Mouse (Mus musculus): ENCODE data around the gene Errfi1. TPM values are rescaled to one million over a fixed set of nuclear protein-coding genes. Genes with fewer than 3 reads are reported as not detected.

Gene Errfi1
- polyA plus RNA-seq, 2 experiments = 20.2 to 27.2 TPM

- Histone ChIP-seq H3K36me3 (ENCODE audit: control insufficient read depth, insufficient read depth, low read length) (peaks cover 30% of the 10 kb centered on the region), H3K9ac (ENCODE audit: low read depth, low read length, severe bottlenecking) (no peak overlapping the region), H3K27me3 (ENCODE audit: control insufficient read depth, insufficient read depth, low read length) (no peaks in the 10 kb centered on the region), H3K9me3 (ENCODE audit: control insufficient read depth, low read length) (no peaks in the 10 kb centered on the region), H3K4me2 (replicated peaks; ENCODE audit: low read depth, low read length, severe bottlenecking) (no peak overlapping the region), H3K4me3 (replicated peaks; ENCODE audit: low read length) (no peak overlapping the region), H3K27ac (replicated peaks; ENCODE audit: low read depth, low read length) (no peak overlapping the region), H3K4me1 (ENCODE audit: control insufficient read depth, insufficient read depth, low read length) (peaks cover 8% of the 10 kb centered on the region; the same call in 1 of the 2 replicates)
- DNase-seq (ENCODE audit: low spot score) (no peak), ATAC-seq (ENCODE audit: low FRiP score, low read depth) (no peak)
- no peak for TF ChIP-seq POLR2A (IDR thresholded peaks at IDR 0.05; ENCODE audit: borderline replicate concordance, extremely low read depth, insufficient read depth, insufficient read length)
- WGBS = 90% methylated on average over 11 of the region's 11 CpGs
These were observed 12.3 kb downstream of the Errfi1 start for GRCm38 (mm10) chr4:150866069-150866468.

- H3K27me3 ChIP-seq (ENCODE audit: control insufficient read depth, insufficient read depth, low read length) = no peaks in the 10 kb centered on the region
- no peak overlapping the region for H3K9ac ChIP-seq (ENCODE audit: low read depth, low read length, severe bottlenecking)
- DNase-seq (ENCODE audit: low spot score) (no peak), ATAC-seq (ENCODE audit: low FRiP score, low read depth) (no peak)
- H3K27ac ChIP-seq (replicated peaks; ENCODE audit: low read depth, low read length) = no peak overlapping the region
- H3K4me1 ChIP-seq (ENCODE audit: control insufficient read depth, insufficient read depth, low read length) = peaks cover 12% of the 10 kb centered on the region
- peaks cover 30% of the 10 kb centered on the region for H3K36me3 ChIP-seq (ENCODE audit: control insufficient read depth, insufficient read depth, low read length)
- H3K4me2 ChIP-seq (replicated peaks; ENCODE audit: low read depth, low read length, severe bottlenecking) = no peak overlapping the region
- no peak for TF ChIP-seq POLR2A (IDR thresholded peaks at IDR 0.05; ENCODE audit: borderline replicate concordance, extremely low read depth, insufficient read depth, insufficient read length)
- 97% methylated on average over 12 of the region's 12 CpGs for WGBS
- H3K4me3 ChIP-seq (replicated peaks; ENCODE audit: low read length) = no peak overlapping the region
- no peaks in the 10 kb centered on the region for H3K9me3 ChIP-seq (ENCODE audit: control insufficient read depth, low read length)
These were observed 12.8 kb downstream of the Errfi1 start for GRCm38 (mm10) chr4:150866494-150866893.

DNA sequence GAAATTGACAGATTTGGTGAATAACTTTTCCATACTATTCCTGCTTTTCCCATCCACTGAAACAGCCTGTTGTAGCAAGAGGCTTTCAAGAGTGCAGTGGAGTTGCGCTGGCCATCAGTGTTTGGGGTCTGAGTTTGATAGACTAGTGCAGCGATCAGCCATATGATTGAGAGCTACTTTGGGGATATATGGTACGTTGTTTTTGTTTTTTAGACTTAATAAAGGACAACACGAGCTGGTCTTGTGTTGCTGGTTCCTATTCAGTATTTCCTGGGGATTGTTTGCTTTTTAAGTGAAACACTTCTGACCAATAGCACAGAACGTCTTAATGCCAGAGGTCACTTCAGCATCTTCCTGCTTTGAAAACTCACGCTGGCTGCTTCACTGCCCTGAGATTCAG lies 14.4 kb downstream of the Errfi1 start:
- Histone ChIP-seq H3K27ac (replicated peaks; ENCODE audit: low read depth, low read length) (no peak overlapping the region), H3K4me3 (replicated peaks; ENCODE audit: low read length) (no peak overlapping the region), H3K36me3 (ENCODE audit: control insufficient read depth, insufficient read depth, low read length) (peaks cover 30% of the 10 kb centered on the region), H3K9ac (ENCODE audit: low read depth, low read length, severe bottlenecking) (no peak overlapping the region), H3K9me3 (ENCODE audit: control insufficient read depth, low read length) (no peaks in the 10 kb centered on the region), H3K4me1 (ENCODE audit: control insufficient read depth, insufficient read depth, low read length) (peaks cover 23% of the 10 kb centered on the region), H3K27me3 (ENCODE audit: control insufficient read depth, insufficient read depth, low read length) (no peaks in the 10 kb centered on the region), H3K4me2 (replicated peaks; ENCODE audit: low read depth, low read length, severe bottlenecking) (no peak overlapping the region)
- WGBS = 86% methylated on average over 6 of the region's 6 CpGs
- DNase-seq (ENCODE audit: low spot score) (no peak), ATAC-seq (ENCODE audit: low FRiP score, low read depth) (no peak)
- no peak for TF ChIP-seq POLR2A (IDR thresholded peaks at IDR 0.05; ENCODE audit: borderline replicate concordance, extremely low read depth, insufficient read depth, insufficient read length)

- no peak overlapping the region for H3K27ac ChIP-seq (replicated peaks; ENCODE audit: low read depth, low read length)
- no peak overlapping the region for H3K4me3 ChIP-seq (replicated peaks; ENCODE audit: low read length)
- H3K4me1 ChIP-seq (ENCODE audit: control insufficient read depth, insufficient read depth, low read length) = peaks cover 23% of the 10 kb centered on the region
- ATAC-seq (ENCODE audit: low FRiP score, low read depth) = no peak
- TF ChIP-seq POLR2A (IDR thresholded peaks at IDR 0.05; ENCODE audit: borderline replicate concordance, extremely low read depth, insufficient read depth, insufficient read length) = no peak
- H3K9me3 ChIP-seq (ENCODE audit: control insufficient read depth, low read length) = no peaks in the 10 kb centered on the region
- H3K27me3 ChIP-seq (ENCODE audit: control insufficient read depth, insufficient read depth, low read length) = no peaks in the 10 kb centered on the region
- H3K9ac ChIP-seq (ENCODE audit: low read depth, low read length, severe bottlenecking) = no peak overlapping the region
- DNase-seq (ENCODE audit: low spot score) = no peak
- H3K36me3 ChIP-seq (ENCODE audit: control insufficient read depth, insufficient read depth, low read length) = peaks cover 30% of the 10 kb centered on the region
- WGBS = 75% methylated on average over 2 of the region's 2 CpGs
- no peak overlapping the region for H3K4me2 ChIP-seq (replicated peaks; ENCODE audit: low read depth, low read length, severe bottlenecking)
These were observed 15.1 kb downstream of the Errfi1 start for GRCm38 (mm10) chr4:150868859-150869258.

- 64% methylated on average over 17 of the region's 17 CpGs for WGBS
- no peaks in the 10 kb centered on the region for H3K27me3 ChIP-seq (ENCODE audit: control insufficient read depth, insufficient read depth, low read length)
- ATAC-seq (ENCODE audit: low FRiP score, low read depth) = no peak
- H3K4me3 ChIP-seq (replicated peaks; ENCODE audit: low read length) = no peak overlapping the region
- no peak overlapping the region for H3K27ac ChIP-seq (replicated peaks; ENCODE audit: low read depth, low read length)
- H3K9ac ChIP-seq (ENCODE audit: low read depth, low read length, severe bottlenecking) = no peak overlapping the region
- no peaks in the 10 kb centered on the region for H3K9me3 ChIP-seq (ENCODE audit: control insufficient read depth, low read length)
- DNase-seq (ENCODE audit: low spot score) = no peak
- H3K4me1 ChIP-seq (ENCODE audit: control insufficient read depth, insufficient read depth, low read length) = peaks cover 23% of the 10 kb centered on the region
- peaks cover 30% of the 10 kb centered on the region for H3K36me3 ChIP-seq (ENCODE audit: control insufficient read depth, insufficient read depth, low read length)
- no peak for TF ChIP-seq POLR2A (IDR thresholded peaks at IDR 0.05; ENCODE audit: borderline replicate concordance, extremely low read depth, insufficient read depth, insufficient read length)
- no peak overlapping the region for H3K4me2 ChIP-seq (replicated peaks; ENCODE audit: low read depth, low read length, severe bottlenecking)
These were observed 15.8 kb downstream of the Errfi1 start for GRCm38 (mm10) chr4:150869276-150870197.

All from limb, embryonic 14.5 days (tissue).